Mouse (Mus musculus) central nervous system, embryonic 18 days (tissue): Measurements from ENCODE around the gene Otud7b. TPM values are rescaled to one million over a fixed set of nuclear protein-coding genes. Genes with fewer than 3 reads are reported as not detected.

Experiments used
- polyA plus RNA-seq: library from polyadenylated mRNA; depleted of rRNA; stranded (reverse); fragments of >200 nt; gene quantifications from 2 replicates; pipeline ENCODE4 v1.2.3, GENCODE M21; 2012; rRNA removed

Gene Otud7b
- polyA plus RNA-seq: 6.4 and 6.8 TPM in 2 replicates

GRCm38 (mm10) chr3:96104261-96105065 is at the start of gene Otud7b:
Gene Otud7b (plus strand): TSS chr3:96104527.

GRCm38 (mm10) chr3:96058231-96058896 is 46.0 kb upstream of the Otud7b start, which contains the start of gene Vps45:
Gene Vps45 (minus strand): TSS chr3:96058466.

GRCm38 (mm10) chr3:96161869-96162840 is 57.8 kb downstream of the Otud7b start, which contains the start of gene Mtmr11:
Gene Mtmr11 (plus strand): TSS chr3:96162004.

DNA sequence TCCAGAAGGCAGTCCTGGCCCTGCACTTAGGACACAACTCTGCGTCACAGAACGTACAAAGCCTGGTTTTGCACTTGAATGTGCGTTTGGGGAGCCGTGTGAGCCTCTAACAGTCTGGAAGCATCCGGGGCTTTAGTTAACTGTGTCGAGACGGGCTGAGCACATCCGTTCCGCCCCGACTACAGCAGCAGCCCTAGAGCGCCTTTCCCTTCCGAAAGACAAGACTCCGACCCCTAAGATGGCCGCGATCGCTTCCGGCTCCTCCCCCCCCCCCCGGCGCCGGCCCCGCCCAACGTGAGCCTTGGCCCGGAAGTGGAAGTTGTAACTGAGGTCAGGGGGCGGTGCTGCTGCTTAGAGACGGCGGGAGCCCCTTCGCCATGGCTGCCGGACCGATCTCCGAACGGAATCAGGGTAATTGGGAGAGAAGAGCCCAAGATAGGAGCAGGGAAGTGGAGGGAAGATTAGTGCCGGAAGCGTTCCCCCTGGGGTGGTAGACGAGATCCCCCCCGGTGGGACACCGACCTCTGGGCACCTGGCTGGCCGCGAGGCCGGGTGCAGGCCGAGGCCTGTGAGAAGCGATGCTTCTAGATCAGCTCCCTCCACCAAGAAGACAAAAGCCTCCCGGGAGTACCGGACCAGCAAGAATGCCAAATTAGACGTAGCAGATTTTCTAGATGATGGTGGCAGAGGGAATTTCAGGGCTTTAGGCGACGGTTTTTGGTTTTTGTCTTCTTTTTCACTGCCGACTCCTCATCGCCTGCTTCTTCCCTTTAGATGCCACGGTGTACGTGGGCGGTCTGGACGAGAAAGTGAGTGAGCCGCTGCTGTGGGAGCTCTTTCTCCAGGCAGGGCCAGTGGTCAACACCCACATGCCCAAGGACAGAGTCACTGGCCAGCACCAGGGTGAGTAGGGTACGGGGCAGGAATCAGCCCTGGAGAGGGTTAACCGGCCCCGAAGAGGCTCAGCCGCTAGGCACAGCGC is 68.2 kb downstream of the Otud7b start, which contains the start of gene Sf3b4:
Gene Sf3b4, plus strand, starts transcription at position 136 of the 982 bp plus-strand sequence.

GRCm38 (mm10) chr3:96180727-96181477 is 76.6 kb downstream of the Otud7b start, which contains the start of gene Sv2a:
Gene Sv2a (plus strand): TSS chr3:96181151.

Other genes with a start within 250 kb of the Otud7b start
- gene Prpf3, start 248.6 kb upstream of the Otud7b start, polyA plus RNA-seq: 36.0 and 36.2 TPM in 2 replicates
- gene Mrps21, start 233.0 kb upstream of the Otud7b start, polyA plus RNA-seq: 190 and 193 TPM in 2 replicates
- gene Ciart, start 222.3 kb upstream of the Otud7b start, polyA plus RNA-seq: 4.1 and 5.3 TPM in 2 replicates
- 13.9 and 15.2 TPM in 2 replicates for gene BC028528, start 212.5 kb upstream of the Otud7b start, polyA plus RNA-seq
- 96.5 and 101 TPM in 2 replicates for gene Aph1a, start 210.6 kb upstream of the Otud7b start, polyA plus RNA-seq
- gene Car14, start 199.8 kb upstream of the Otud7b start, polyA plus RNA-seq: 4.0 and 5.7 TPM in 2 replicates
- gene Anp32e, start 175.3 kb upstream of the Otud7b start, polyA plus RNA-seq: 79.1 and 84.3 TPM in 2 replicates
- gene Plekho1, start 108.5 kb upstream of the Otud7b start, polyA plus RNA-seq: 141 and 142 TPM in 2 replicates
- gene Vps45, start 46.1 kb upstream of the Otud7b start, polyA plus RNA-seq: 31.4 and 35.0 TPM in 2 replicates
- 13.6 and 16.5 TPM in 2 replicates for gene Mtmr11, start 57.5 kb downstream of the Otud7b start, polyA plus RNA-seq
- gene Sf3b4, start 67.8 kb downstream of the Otud7b start, polyA plus RNA-seq: 79.1 and 89.4 TPM in 2 replicates
- gene Sv2a, start 76.6 kb downstream of the Otud7b start, polyA plus RNA-seq: 154 and 157 TPM in 2 replicates
- 39.6 and 42.5 TPM in 2 replicates for gene Bola1, start 115.2 kb downstream of the Otud7b start, polyA plus RNA-seq
- gene Hist2h2ab, start 115.3 kb downstream of the Otud7b start, polyA plus RNA-seq: 0.43 and 2.0 TPM in 2 replicates
- 3.9 and 4.2 TPM in 2 replicates for gene Hist2h2ac, start 116.4 kb downstream of the Otud7b start, polyA plus RNA-seq
- 9.9 and 10.2 TPM in 2 replicates for gene Hist2h2be, start 116.6 kb downstream of the Otud7b start, polyA plus RNA-seq
- 10.2 and 11.0 TPM in 2 replicates for gene Hist2h3c2, start 134.6 kb downstream of the Otud7b start, polyA plus RNA-seq
- 3.9 TPM in 1 of 2 replicates, not detected in the other for gene Hist2h2aa2, start 135.7 kb downstream of the Otud7b start, polyA plus RNA-seq
- 53.4 and 60.9 TPM in 2 replicates for gene Hist2h2aa1, start 141.0 kb downstream of the Otud7b start, polyA plus RNA-seq
- not detected in 2 replicates for gene Hist2h3c1, start 142.2 kb downstream of the Otud7b start, polyA plus RNA-seq
- gene Hist2h4, start 158.8 kb downstream of the Otud7b start, polyA plus RNA-seq: 2.1 and 2.4 TPM in 2 replicates
- 15.6 and 19.5 TPM in 2 replicates for gene Hist2h3b, start 164.1 kb downstream of the Otud7b start, polyA plus RNA-seq
- 1.4 and 2.7 TPM in 2 replicates for gene Hist2h2bb, start 165.2 kb downstream of the Otud7b start, polyA plus RNA-seq
- gene Fcgr1, start 189.4 kb downstream of the Otud7b start, polyA plus RNA-seq: 0.96 and 1.2 TPM in 2 replicates